Mouse (Mus musculus): ENCODE results near the gene Hnf4a. TPM values are rescaled to one million over a fixed set of nuclear protein-coding genes. Genes with fewer than 3 reads are reported as not detected.

The Hnf4a gene
- polyA plus RNA-seq, 1 experiment from 2014 or later: not detected

- Histone ChIP-seq H3K4me1 (no peaks in the 10 kb centered on the region), H3K27me3 (no peaks in the 10 kb centered on the region), H3K9ac (no peak overlapping the region), H3K36me3 (no peaks in the 10 kb centered on the region), H3K9me3 (no peaks in the 10 kb centered on the region), H3K27ac (no peak overlapping the region), H3K4me3 (no peak overlapping the region), H3K4me2 (no peak overlapping the region)
- 89% methylated on average over 10 of the region's 10 CpGs for WGBS
- no peak for ATAC-seq (ENCODE audit: insufficient number of reproducible peaks, insufficient read depth, low FRiP score, low TSS enrichment, low read depth)
Observed at GRCm38 (mm10) chr2:163583226-163584087, 76.8 kb downstream of the Hnf4a start.

- ATAC-seq (ENCODE audit: insufficient number of reproducible peaks, insufficient read depth, low FRiP score, low TSS enrichment, low read depth): no peak
- 78% methylated on average over 10 of the region's 10 CpGs for WGBS
- H3K36me3 ChIP-seq: no peaks in the 10 kb centered on the region
- no peaks in the 10 kb centered on the region for H3K4me1 ChIP-seq
- H3K4me3 ChIP-seq: no peak overlapping the region
- H3K27ac ChIP-seq: no peak overlapping the region
- no peak overlapping the region for H3K9ac ChIP-seq
- no peaks in the 10 kb centered on the region for H3K9me3 ChIP-seq
- H3K4me2 ChIP-seq: no peak overlapping the region
- no peaks in the 10 kb centered on the region for H3K27me3 ChIP-seq
Observed at GRCm38 (mm10) chr2:163584088-163584426, 77.4 kb downstream of the Hnf4a start.

- no peaks in the 10 kb centered on the region for H3K36me3 ChIP-seq
- H3K4me1 ChIP-seq: 0 out of 2 replicates have a peak, but pooled peaks cover 8% of the 10 kb centered on the region
- H3K9me3 ChIP-seq: no peaks in the 10 kb centered on the region
- H3K9ac ChIP-seq: no peak overlapping the region
- no peak overlapping the region for H3K4me3 ChIP-seq
- H3K27ac ChIP-seq: no peak overlapping the region
- ATAC-seq (ENCODE audit: insufficient number of reproducible peaks, insufficient read depth, low FRiP score, low TSS enrichment, low read depth): no peak
- no peaks in the 10 kb centered on the region for H3K27me3 ChIP-seq
- no peak overlapping the region for H3K4me2 ChIP-seq
- WGBS: 39% methylated on average over 19 of the region's 19 CpGs
Observed at GRCm38 (mm10) chr2:163586384-163587261, 80.0 kb downstream of the Hnf4a start.

- ATAC-seq (ENCODE audit: insufficient number of reproducible peaks, insufficient read depth, low FRiP score, low TSS enrichment, low read depth): no peak
Observed at GRCm38 (mm10) chr2:163587506-163587905, 80.9 kb downstream of the Hnf4a start.

GRCm38 (mm10) chr2:163590211-163590610 is 83.6 kb downstream of the Hnf4a start:
- WGBS: 65% methylated on average over 12 of the region's 12 CpGs
- Histone ChIP-seq H3K36me3 (no peaks in the 10 kb centered on the region), H3K4me2 (no peak overlapping the region), H3K4me1 (peaks cover 11% of the 10 kb centered on the region; the same call in 1 of the 2 replicates), H3K27ac (no peak overlapping the region), H3K27me3 (no peaks in the 10 kb centered on the region), H3K4me3 (no peak overlapping the region), H3K9me3 (no peaks in the 10 kb centered on the region), H3K9ac (no peak overlapping the region)
- ATAC-seq (ENCODE audit: insufficient number of reproducible peaks, insufficient read depth, low FRiP score, low TSS enrichment, low read depth): no peak

More at GRCm38 (mm10) chr2:163587506-163587905, 80.9 kb downstream of the Hnf4a start:
- no peaks in the 10 kb centered on the region for H3K9me3 ChIP-seq
- H3K27ac ChIP-seq: no peak overlapping the region
- no peak overlapping the region for H3K4me2 ChIP-seq
- H3K4me3 ChIP-seq: no peak overlapping the region
- H3K36me3 ChIP-seq: no peaks in the 10 kb centered on the region
- H3K9ac ChIP-seq: no peak overlapping the region
- 0 out of 2 replicates have a peak, but pooled peaks cover 8% of the 10 kb centered on the region for H3K4me1 ChIP-seq
- WGBS: 86% methylated on average over 5 of the region's 5 CpGs
- no peaks in the 10 kb centered on the region for H3K27me3 ChIP-seq

- H3K27ac ChIP-seq: no peak overlapping the region
- WGBS: 46% methylated on average over 5 of the region's 5 CpGs
Observed at GRCm38 (mm10) chr2:163590996-163591395, 84.4 kb downstream of the Hnf4a start.

GRCm38 (mm10) chr2:163592084-163592483 is 85.5 kb downstream of the Hnf4a start:
- no peaks in the 10 kb centered on the region for H3K36me3 ChIP-seq
- no peak overlapping the region for H3K4me2 ChIP-seq
- H3K4me3 ChIP-seq: no peak overlapping the region
- peaks cover 14% of the 10 kb centered on the region; the same call in 1 of the 2 replicates for H3K4me1 ChIP-seq
- no peaks in the 10 kb centered on the region for H3K27me3 ChIP-seq
- 66% methylated on average over 1 of the region's 1 CpGs for WGBS
- no peak overlapping the region for H3K27ac ChIP-seq
- ATAC-seq (ENCODE audit: insufficient number of reproducible peaks, insufficient read depth, low FRiP score, low TSS enrichment, low read depth): no peak
- H3K9me3 ChIP-seq: no peaks in the 10 kb centered on the region
- no peak overlapping the region for H3K9ac ChIP-seq

More at GRCm38 (mm10) chr2:163590996-163591395, 84.4 kb downstream of the Hnf4a start:
- peaks cover 11% of the 10 kb centered on the region; the same call in 1 of the 2 replicates for H3K4me1 ChIP-seq
- H3K27me3 ChIP-seq: no peaks in the 10 kb centered on the region
- H3K9ac ChIP-seq: no peak overlapping the region
- ATAC-seq (ENCODE audit: insufficient number of reproducible peaks, insufficient read depth, low FRiP score, low TSS enrichment, low read depth): no peak
- H3K36me3 ChIP-seq: no peaks in the 10 kb centered on the region
- H3K4me3 ChIP-seq: no peak overlapping the region
- no peaks in the 10 kb centered on the region for H3K9me3 ChIP-seq
- no peak overlapping the region for H3K4me2 ChIP-seq

- ATAC-seq (ENCODE audit: insufficient number of reproducible peaks, insufficient read depth, low FRiP score, low TSS enrichment, low read depth): no peak
- Histone ChIP-seq H3K27me3 (no peaks in the 10 kb centered on the region), H3K36me3 (no peaks in the 10 kb centered on the region), H3K9ac (no peak overlapping the region), H3K9me3 (no peaks in the 10 kb centered on the region), H3K27ac (no peak overlapping the region), H3K4me3 (no peak overlapping the region), H3K4me2 (no peak overlapping the region), H3K4me1 (peaks cover 14% of the 10 kb centered on the region; the same call in 1 of the 2 replicates)
- WGBS: 88% methylated on average over 10 of the region's 10 CpGs
Observed at GRCm38 (mm10) chr2:163593636-163594282, 87.2 kb downstream of the Hnf4a start.

GRCm38 (mm10) chr2:163595119-163595518 is 88.5 kb downstream of the Hnf4a start:
- H3K27me3 ChIP-seq: no peaks in the 10 kb centered on the region
- ATAC-seq (ENCODE audit: insufficient number of reproducible peaks, insufficient read depth, low FRiP score, low TSS enrichment, low read depth): no peak
- H3K9ac ChIP-seq: no peak overlapping the region
- no peak overlapping the region for H3K4me2 ChIP-seq
- no peak overlapping the region for H3K4me3 ChIP-seq
- peaks cover 14% of the 10 kb centered on the region; the same call in 1 of the 2 replicates for H3K4me1 ChIP-seq
- no peaks in the 10 kb centered on the region for H3K9me3 ChIP-seq
- WGBS: 21% methylated on average over 2 of the region's 2 CpGs
- no peak overlapping the region for H3K27ac ChIP-seq
- no peaks in the 10 kb centered on the region for H3K36me3 ChIP-seq

- Histone ChIP-seq H3K9ac (no peak overlapping the region), H3K36me3 (no peaks in the 10 kb centered on the region), H3K27me3 (no peaks in the 10 kb centered on the region), H3K4me2 (no peak overlapping the region), H3K4me3 (no peak overlapping the region), H3K9me3 (no peaks in the 10 kb centered on the region), H3K4me1 (peaks cover 7% of the 10 kb centered on the region; the same call in 1 of the 2 replicates), H3K27ac (no peak overlapping the region)
- ATAC-seq (ENCODE audit: insufficient number of reproducible peaks, insufficient read depth, low FRiP score, low TSS enrichment, low read depth): no peak
- 73% methylated on average over 13 of the region's 13 CpGs for WGBS
Observed at GRCm38 (mm10) chr2:163596057-163596872, 89.7 kb downstream of the Hnf4a start.

GRCm38 (mm10) chr2:163596873-163597155 is 90.2 kb downstream of the Hnf4a start:
- Histone ChIP-seq H3K27ac (no peak overlapping the region), H3K36me3 (no peaks in the 10 kb centered on the region), H3K4me3 (no peak overlapping the region), H3K27me3 (no peaks in the 10 kb centered on the region), H3K4me1 (peaks cover 11% of the 10 kb centered on the region), H3K9ac (no peak overlapping the region), H3K9me3 (no peaks in the 10 kb centered on the region), H3K4me2 (no peak overlapping the region)
- no peak for ATAC-seq (ENCODE audit: insufficient number of reproducible peaks, insufficient read depth, low FRiP score, low TSS enrichment, low read depth)
- 71% methylated on average over 3 of the region's 3 CpGs for WGBS
